Mouse (Mus musculus): ENCODE results near the gene Gpr3.

Gpr3 gene

DNA sequence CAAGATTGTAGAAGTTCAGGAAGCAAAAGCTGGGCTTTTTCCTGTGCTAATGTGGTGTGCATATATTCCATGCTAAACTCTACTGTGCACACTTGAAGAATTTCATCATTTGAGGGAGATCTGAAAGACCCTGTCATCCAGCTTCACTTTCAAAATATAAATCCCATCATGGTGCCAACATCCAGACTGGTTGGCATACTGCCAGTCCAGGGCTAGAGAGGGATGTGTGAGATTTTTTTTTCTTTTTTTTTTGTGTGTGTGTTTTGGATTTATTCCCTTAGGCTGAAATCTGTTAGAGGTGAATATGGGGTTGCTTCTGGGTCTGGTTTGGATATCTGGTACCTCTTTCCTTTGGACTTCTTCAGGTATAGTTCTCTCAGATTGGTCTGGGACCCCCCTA is 41.7 kb downstream of the Gpr3 start:
- DNase-seq (ENCODE audit: inconsistent ontology term), result no peak

DNA sequence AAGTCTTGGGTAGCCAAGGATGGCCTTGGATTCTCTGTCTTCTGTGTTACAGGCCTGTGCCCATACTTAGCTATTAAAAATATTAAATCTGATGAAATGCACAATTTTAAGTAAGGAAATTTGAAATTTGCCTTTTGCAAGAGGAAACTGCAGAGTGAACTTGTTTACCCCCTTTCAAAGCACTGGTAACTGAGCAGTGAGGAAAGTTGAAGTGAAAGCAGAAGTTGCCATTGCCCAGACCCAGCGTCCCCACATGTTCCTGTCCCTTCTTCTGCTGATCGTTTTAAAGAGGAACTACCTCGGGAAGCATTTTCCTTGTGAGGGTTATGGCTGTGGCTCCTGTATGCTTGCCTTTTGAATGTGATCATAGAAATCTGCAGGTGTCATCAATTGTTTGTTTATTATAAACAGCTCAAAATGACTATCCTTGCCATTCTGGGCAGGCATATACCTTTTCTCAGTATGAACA is 42.2 kb downstream of the Gpr3 start:
- no peak for DNase-seq (ENCODE audit: inconsistent ontology term)

DNA sequence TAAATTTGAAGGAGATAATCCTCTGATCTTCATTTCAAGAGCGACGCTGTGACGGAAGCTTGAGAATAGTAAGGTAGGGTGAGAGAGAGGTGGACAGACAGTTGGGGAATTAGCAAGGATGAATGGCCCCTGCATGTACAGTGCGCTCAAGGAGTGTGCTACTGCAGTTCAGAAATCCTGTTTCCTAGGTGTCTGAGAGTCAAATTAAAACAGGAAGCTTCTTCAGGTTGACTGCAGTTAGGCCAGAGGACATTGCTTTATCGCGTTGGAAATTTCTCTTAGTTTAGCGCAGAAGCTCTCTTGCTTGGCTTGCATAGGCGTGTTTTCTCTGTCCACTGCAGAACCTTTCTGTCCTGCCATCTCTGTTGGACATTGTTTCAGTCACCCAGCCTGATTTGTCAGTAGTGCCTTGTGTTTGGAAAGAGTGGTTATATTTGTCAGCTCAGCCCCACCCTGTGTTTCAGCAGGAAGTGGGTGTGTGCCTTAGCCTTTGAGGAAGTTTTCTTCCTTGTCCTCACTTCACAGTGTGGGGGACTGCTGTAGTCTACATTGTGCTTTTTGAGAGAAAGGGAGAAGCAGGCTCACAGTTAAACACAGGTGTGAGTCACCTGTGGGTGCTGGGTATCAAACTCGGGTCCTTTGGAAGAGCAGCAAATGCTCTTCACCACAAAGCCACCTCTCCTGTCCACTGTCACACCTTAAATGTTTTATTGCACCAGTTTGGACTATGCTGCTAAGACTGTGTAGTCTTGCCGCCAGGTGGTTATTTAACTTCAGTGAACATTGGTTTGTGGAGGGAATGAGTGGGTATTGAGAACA is 42.9 kb downstream of the Gpr3 start:
- DNase-seq (ENCODE audit: inconsistent ontology term), result no peak

DNA sequence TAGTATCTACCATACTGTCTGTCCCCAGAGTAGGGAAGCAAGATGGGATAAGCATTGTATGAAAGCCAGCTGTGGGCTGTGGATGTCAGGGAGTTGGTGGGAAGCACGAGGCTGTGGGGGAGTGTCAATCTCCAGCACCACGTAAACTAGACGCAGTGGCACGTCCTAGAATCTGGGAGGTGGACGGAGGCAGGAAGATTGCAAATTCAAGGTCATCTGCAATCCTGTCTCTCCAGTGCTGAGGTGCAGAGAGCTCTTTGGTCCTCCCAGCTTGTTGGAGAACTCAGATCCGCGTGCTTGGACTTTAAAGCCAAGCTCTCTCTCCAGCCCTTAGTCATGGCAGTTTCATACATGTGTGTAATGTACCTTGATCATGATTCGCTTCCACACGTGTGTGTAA is 45.6 kb downstream of the Gpr3 start:
- no peak for DNase-seq (ENCODE audit: inconsistent ontology term)

DNA sequence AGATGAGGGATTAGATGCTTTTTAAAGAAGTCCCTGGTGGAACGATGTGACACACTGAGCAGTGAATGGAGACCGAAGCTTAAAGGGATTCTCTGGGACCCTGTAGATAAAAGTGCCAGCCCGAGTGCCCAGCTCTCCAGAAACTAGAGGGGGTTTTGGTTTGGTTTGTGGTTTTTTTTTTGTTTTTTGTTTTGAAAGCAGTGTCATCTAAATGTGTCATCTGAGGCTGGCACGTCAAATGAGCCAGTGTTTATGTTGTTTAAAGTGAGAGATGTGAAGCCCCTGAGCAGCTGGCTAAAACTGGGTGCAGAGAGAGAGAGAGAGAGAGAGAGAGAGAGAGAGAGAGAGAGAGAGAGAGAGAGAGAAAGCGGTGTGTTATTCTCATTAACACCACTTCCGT is 50.1 kb downstream of the Gpr3 start:
- DNase-seq (ENCODE audit: inconsistent ontology term), result no peak

DNA sequence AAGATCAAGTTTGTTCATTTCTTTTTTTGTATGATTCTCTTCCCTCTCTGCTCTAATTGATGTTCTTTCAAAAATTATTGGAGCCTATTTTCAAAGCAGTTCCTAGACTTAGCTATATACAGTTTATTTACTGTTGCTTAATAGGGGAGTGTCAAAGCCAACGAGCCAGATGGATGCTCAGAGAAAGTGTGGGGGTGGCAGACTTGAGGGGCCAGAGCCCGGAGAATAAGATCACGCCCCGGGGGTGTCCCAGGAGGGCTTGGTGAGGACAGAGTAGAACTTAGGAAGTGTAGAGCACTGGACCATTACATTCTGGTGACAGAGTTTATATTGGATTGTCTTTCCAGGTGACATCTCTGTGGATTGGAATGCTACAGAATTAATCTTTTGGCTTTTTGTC is 51.5 kb downstream of the Gpr3 start:
- no peak for DNase-seq (ENCODE audit: inconsistent ontology term)

DNA sequence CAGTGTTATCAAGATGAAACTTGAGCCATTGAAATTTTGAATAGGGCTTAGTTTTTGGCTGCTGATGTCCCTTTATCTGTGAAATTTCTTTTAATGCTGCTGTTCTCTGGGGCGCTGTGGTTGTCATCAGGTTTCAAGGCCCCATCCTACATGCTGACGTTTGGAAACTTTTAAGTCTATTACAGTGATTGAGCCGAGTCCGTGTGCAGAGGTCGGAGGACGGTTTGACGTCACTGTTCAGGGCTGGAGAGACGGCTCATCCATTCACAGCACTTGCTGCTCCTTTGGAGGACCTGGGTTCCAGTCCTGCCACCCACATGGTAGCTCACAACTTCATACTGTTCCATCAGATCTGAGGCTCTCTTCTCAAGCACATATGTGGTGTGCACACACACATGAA is 52.1 kb downstream of the Gpr3 start:
- DNase-seq (ENCODE audit: inconsistent ontology term), result no peak

DNA sequence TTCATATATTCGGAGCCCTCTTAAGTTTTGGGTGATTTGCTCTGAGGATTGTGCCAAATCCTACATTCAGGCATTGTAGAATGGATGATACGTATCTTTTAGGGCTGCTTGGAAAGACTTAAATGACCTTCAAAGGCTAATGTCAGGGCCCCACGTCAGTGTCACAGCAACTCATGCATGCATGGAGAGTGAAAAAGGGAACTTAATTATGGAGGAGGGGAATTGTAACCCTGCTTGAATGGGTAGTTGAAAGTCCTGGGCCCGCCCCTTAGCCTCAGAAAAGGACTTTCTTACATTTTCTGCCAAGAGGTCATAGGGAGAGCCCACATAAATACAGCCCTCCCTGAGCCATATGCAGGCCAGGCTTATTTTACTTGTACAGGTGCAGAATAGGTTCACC is 52.7 kb downstream of the Gpr3 start:
- no peak for DNase-seq (ENCODE audit: inconsistent ontology term)

Measured in Muller cell, postnatal 12 days (primary cell).